Mouse (Mus musculus) forebrain, postnatal 0 days (tissue): Measurements from ENCODE around the gene Snd1. TPM values are rescaled to one million over a fixed set of nuclear protein-coding genes. Genes with fewer than 3 reads are reported as not detected.
A peak's percentile ranks its signal among the peaks of the same experiment; 100 is the strongest.

Experiments
- ATAC-seq: fragments of 200-750 bp; cut with Nextera tagmentation; 2 replicates; pipeline ENCODE4 v1.8.0; 2017; ENCODE audit warnings: mild to moderate bottlenecking, moderate library complexity
- DNase-seq: peaks from one replicate; pipeline ENCODE4 v3.0.0-alpha.2; 2015
- H3K27ac ChIP-seq: fragments of 300-500 bp; sonication (generic); 2 replicates; pipeline ENCODE4 v1.5.1; 2014; ENCODE audit warnings: low read depth, mild to moderate bottlenecking, antibody characterized with exemption, low read length, moderate library complexity, mixed read lengths
- H3K27me3 ChIP-seq: fragments of 300-500 bp; sonication (generic); 2 replicates; pipeline ENCODE4 v1.6.1; 2014; ENCODE audit warnings: mild to moderate bottlenecking, low read length, mixed read lengths; ENCODE audit not compliant: insufficient read depth
- H3K36me3 ChIP-seq: fragments of 300-500 bp; sonication (generic); 2 replicates; pipeline ENCODE4 v1.6.1; 2014; ENCODE audit warnings: mild to moderate bottlenecking, moderate library complexity; ENCODE audit not compliant: insufficient read depth
- H3K4me1 ChIP-seq: fragments of 300-500 bp; sonication (generic); 2 replicates; pipeline ENCODE4 v1.6.1; 2014; ENCODE audit warnings: antibody characterized with exemption; ENCODE audit not compliant: insufficient read depth
- H3K4me2 ChIP-seq: fragments of 300-500 bp; sonication (generic); 2 replicates; pipeline ENCODE4 v1.6.1; 2014; ENCODE audit warnings: low read depth, mild to moderate bottlenecking, moderate library complexity
- H3K4me3 ChIP-seq: fragments of 300-500 bp; sonication (generic); 2 replicates; pipeline ENCODE4 v1.5.1; 2014; ENCODE audit warnings: low read depth, low read length, mixed read lengths
- H3K9ac ChIP-seq: fragments of 300-500 bp; sonication (generic); 2 replicates; pipeline ENCODE4 v1.6.1; 2014; ENCODE audit warnings: mild to moderate bottlenecking
- H3K9me3 ChIP-seq: fragments of 300-500 bp; sonication (generic); 2 replicates; pipeline ENCODE4 v1.6.1; 2016; ENCODE audit warnings: low read length
- CTCF ChIP-seq: sonication (generic); IDR thresholded peaks from 2 replicates; pipeline ENCODE4 v1.5.1; 2016; ENCODE audit warnings: antibody characterized with exemption, control low read depth, low read depth
- WGBS: fragments of 180-500 bp; shearing (Covaris S2); extraction: QIAGEN DNeasy Blood & Tissue Kit; methylation state at CpG from one replicate; pipeline ENCODE4 v1.1.7; 2014; 5-methylcytosine and 5-hydroxymethylcytosine counted together
- polyA plus RNA-seq: library from polyadenylated mRNA; unstranded; fragments of >200 nt; fragmentation: Nextera tagmentation; extraction: Ambion mirVana; gene quantifications from 2 replicates; pipeline ENCODE4 v1.2.1, GENCODE M21; 2015
- total RNA-seq: library from RNA; depleted of rRNA; stranded (reverse); fragments of >200 nt; gene quantifications from 2 replicates; pipeline ENCODE4 v1.2.3, GENCODE M21; 2014; rRNA removed

Gene Snd1
- total RNA-seq, result 80.8 and 90.8 TPM in 2 replicates
- 64.8 and 72.4 TPM in 2 replicates for polyA plus RNA-seq

GRCm38 (mm10) chr6:28474839-28475238 is at the start of gene Snd1:
Gene Snd1, plus strand, starts transcription at chr6:28475139.
- ATAC-seq, result no peak
- TF ChIP-seq CTCF, result no peak

DNA sequence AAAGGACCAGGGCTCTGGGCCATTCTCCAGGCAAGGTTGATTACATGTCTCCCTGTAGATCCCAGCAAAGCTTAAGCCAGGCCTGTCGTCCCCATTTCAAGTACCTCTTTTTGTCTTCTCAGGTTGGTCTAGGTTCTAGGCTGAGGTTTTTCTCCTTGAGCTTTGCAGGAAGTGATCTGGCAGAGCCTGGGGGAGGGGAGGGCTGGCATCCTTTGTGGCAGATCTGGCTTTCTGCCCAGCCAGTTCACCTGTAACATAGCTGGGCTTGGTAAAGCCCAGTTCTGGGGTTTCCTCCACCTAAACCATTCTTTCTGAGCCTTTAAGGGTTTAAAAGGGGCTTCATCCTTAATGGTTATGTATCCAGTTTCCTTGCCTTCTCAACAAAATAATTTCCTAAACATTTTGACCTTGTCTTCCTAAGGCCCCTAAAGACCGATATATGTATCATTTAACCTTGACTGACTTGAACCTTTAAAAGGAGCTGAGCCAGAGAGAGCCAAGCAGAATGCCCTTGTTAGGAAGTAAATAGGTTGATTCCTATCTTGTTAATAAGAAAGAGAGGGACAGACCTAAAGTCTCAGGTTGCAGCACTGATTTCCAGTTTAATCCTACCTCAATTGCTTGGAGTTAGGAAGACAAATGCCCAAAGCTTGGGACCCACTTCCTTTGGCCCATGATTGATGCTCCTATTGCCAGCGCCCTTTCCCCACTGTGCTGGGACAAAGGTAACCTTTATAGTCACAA is 47.7 kb upstream of the Snd1 start, which contains the start of gene Fscn3:
Fscn3 (plus strand) TSS at position 694 of the 744 bp plus-strand sequence.
- H3K9ac ChIP-seq, result no peak within 1 kb of the TSS
- TF ChIP-seq CTCF, result no peak
- no peak within 1 kb of the TSS for H3K4me3 ChIP-seq
- no peak for DNase-seq
- no peak for ATAC-seq
- WGBS, result 75% methylated on average over 3 of the region's 3 CpGs
- no peak within 1 kb of the TSS for H3K4me2 ChIP-seq
- no peak within 1 kb of the TSS for H3K27ac ChIP-seq
- no peaks in the 10 kb centered on the region for H3K9me3 ChIP-seq
- 0 out of 2 replicates have a peak, but pooled peaks cover 3% of the 10 kb centered on the region for H3K4me1 ChIP-seq
- H3K36me3 ChIP-seq, result peaks cover 24% of the 10 kb centered on the region
- no peaks in the 10 kb centered on the region for H3K27me3 ChIP-seq

More at GRCm38 (mm10) chr6:28474839-28475238, at the start of gene Snd1:
- no peak for DNase-seq
- H3K4me1 ChIP-seq, result no peaks in the 10 kb centered on the region
- no peaks in the 10 kb centered on the region for H3K27me3 ChIP-seq
- H3K36me3 ChIP-seq, result no peaks in the 10 kb centered on the region
- no peak within 1 kb of the TSS for H3K4me2 ChIP-seq
- H3K9me3 ChIP-seq, result no peaks in the 10 kb centered on the region
- WGBS, result 85% methylated on average over 5 of the region's 5 CpGs
- no peak within 1 kb of the TSS for H3K4me3 ChIP-seq
- no peak within 1 kb of the TSS for H3K27ac ChIP-seq
- H3K9ac ChIP-seq, result no peak within 1 kb of the TSS

- no peaks in the 10 kb centered on the region for H3K9me3 ChIP-seq
- WGBS, result 86% methylated on average over 3 of the region's 3 CpGs
- ATAC-seq (no peak), DNase-seq (no peak)
- no peak within 1 kb of the TSS for H3K4me3 ChIP-seq
- peaks cover 24% of the 10 kb centered on the region for H3K36me3 ChIP-seq
- H3K4me2 ChIP-seq, result no peak within 1 kb of the TSS
- 0 out of 2 replicates have a peak, but pooled peaks cover 3% of the 10 kb centered on the region for H3K4me1 ChIP-seq
- H3K27me3 ChIP-seq, result no peaks in the 10 kb centered on the region
- no peak within 1 kb of the TSS for H3K27ac ChIP-seq
- no peak for TF ChIP-seq CTCF
- no peak within 1 kb of the TSS for H3K9ac ChIP-seq
Observed at GRCm38 (mm10) chr6:28428290-28428689, 46.6 kb upstream of the Snd1 start, which contains the start of gene Gcc1. Gene Gcc1, minus strand, starts transcription at chr6:28428390.

- Histone ChIP-seq H3K36me3 (peaks cover 24% of the 10 kb centered on the region), H3K27me3 (no peaks in the 10 kb centered on the region), H3K4me3 (no peak overlapping the region), H3K9me3 (no peaks in the 10 kb centered on the region), H3K4me2 (no peak overlapping the region), H3K27ac (no peak overlapping the region), H3K4me1 (0 out of 2 replicates have a peak, but pooled peaks cover 3% of the 10 kb centered on the region), H3K9ac (no peak overlapping the region)
- no peak for TF ChIP-seq CTCF
- 90% methylated on average over 11 of the region's 11 CpGs for WGBS
- ATAC-seq (no peak), DNase-seq (no peak)
Observed at GRCm38 (mm10) chr6:28429870-28430269, 45.1 kb upstream of the Snd1 start.

DNA sequence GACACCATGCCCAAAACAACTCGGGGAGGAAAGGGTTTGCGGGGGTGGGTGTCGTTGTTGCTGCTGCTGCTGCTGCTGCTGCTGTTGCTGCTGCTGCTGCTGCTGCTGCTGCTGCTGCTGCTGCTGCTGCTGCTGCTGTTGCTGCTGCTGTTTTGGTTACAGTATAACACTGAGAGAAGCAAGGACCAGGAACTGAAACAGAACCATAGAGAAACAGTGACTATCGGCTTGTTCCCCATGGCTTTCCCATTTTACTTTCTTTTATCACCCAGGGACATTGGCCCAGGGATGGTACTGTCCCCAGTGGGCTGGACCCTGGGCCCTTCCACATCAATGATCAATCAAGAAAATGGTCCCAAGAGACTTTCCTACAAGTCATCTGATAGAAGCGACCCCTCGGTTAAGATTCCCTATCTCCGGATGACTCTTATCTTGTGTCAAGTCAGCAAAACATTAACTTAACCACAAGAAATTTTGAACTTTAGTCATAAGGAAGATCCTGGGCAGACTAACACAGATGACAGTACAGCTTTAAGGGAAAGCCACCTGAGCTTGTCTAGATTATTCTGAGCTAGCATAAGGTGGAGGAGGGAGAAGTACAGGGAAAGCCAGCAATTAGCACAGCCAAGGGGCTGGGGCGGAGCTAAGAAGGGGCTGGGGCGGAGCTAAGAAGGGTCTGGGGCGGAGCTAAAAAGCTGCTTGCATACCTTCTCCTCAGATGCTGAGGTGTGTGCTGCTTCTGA is 44.0 kb upstream of the Snd1 start:
- no peak for TF ChIP-seq CTCF
- Histone ChIP-seq H3K4me1 (no peaks in the 10 kb centered on the region), H3K4me2 (no peak overlapping the region), H3K9me3 (no peaks in the 10 kb centered on the region), H3K9ac (no peak overlapping the region), H3K4me3 (no peak overlapping the region), H3K27ac (no peak overlapping the region), H3K36me3 (peaks cover 17% of the 10 kb centered on the region), H3K27me3 (no peaks in the 10 kb centered on the region)
- WGBS, result 81% methylated on average over 10 of the region's 10 CpGs
- no peak for DNase-seq
- no peak for ATAC-seq

DNA sequence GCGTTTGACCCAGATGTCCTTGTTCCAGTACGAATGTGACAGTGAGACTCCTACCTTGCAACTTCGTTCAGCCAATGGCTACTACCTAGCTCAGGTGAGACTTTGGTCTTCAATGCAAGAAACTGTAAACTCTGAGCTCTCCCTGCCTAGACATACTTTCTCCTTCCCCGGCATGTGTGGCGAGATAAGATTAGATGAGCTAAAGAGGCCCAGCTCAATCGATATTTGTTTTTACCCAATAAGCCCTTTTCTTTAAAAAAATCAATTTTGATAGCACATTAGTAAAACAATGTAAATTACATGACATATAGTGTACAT is 43.4 kb upstream of the Snd1 start:
- Histone ChIP-seq H3K4me1 (no peaks in the 10 kb centered on the region), H3K4me3 (no peak overlapping the region), H3K36me3 (peaks cover 12% of the 10 kb centered on the region), H3K27ac (no peak overlapping the region), H3K4me2 (no peak overlapping the region), H3K9ac (no peak overlapping the region), H3K9me3 (no peaks in the 10 kb centered on the region), H3K27me3 (no peaks in the 10 kb centered on the region)
- ATAC-seq (no peak), DNase-seq (no peak)
- WGBS, result 83% methylated on average over 6 of the region's 6 CpGs
- no peak for TF ChIP-seq CTCF

DNA sequence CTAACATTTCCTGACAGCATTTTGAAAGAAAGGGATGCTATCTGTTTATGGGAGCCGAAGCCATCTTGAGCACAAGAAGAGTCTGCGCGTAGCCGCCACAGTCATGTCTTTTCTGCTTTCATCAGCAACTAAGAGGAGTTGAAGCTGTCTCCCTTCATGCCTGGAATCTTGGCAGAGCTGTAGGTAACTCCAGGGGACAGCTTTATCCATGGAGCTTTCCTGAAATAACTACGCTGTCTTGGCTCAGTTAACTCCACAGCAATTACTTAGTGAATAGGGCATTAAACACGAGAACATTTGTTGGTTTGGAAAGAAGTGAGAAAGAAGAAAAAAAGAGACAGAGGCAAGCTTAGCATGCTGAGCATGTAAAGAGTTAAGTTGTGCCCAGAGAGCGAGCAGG is 27.0 kb upstream of the Snd1 start:
- Histone ChIP-seq H3K27me3 (peaks cover 21% of the 10 kb centered on the region), H3K4me2 (no peak overlapping the region), H3K9me3 (no peaks in the 10 kb centered on the region), H3K9ac (no peak overlapping the region), H3K4me1 (no peaks in the 10 kb centered on the region), H3K36me3 (no peaks in the 10 kb centered on the region), H3K27ac (no peak overlapping the region), H3K4me3 (no peak overlapping the region)
- ATAC-seq (peak; percentile 56), DNase-seq (no peak)
- 44% methylated on average over 7 of the region's 7 CpGs for WGBS
- no peak for TF ChIP-seq CTCF
